Mouse (Mus musculus) kidney, postnatal 25 days (tissue): ENCODE measurements at regions not wholly inside any gene's neighbourhood (a gene's known extent, or its start where the extent isn't known, plus 50 kb on each side); places are given as distances from the start of the nearest gene placed in this dataset.

ENCODE experiments used
- DNase-seq, 2 experiments: peaks; one replicate each; pipeline ENCODE4 v3.0.0; 2021; ENCODE audit warnings: mixed read lengths in 2 of 2

DNA sequence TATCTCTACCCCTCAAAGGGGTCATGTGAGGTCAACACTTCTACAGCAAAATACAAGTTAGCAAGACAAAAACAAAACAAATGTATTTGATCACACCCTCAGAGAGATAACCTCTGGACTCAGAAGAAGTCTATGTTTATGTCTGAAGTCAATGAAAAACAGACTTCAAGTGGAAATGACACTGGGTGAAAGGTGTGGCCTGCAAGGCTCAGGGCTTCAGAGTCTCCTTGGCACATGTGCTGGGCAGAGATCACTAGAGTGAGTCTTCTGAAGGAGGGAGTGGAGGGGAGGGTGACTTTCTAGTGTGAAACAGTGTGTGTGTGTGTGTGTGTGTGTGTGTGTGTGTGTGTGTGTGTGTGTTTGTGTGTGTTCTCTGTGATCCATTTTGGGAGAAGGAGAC lies 68.2 kb downstream of the Il12a start:
- peak in 1 of 2 experiments; percentile 58 for DNase-seq

DNA sequence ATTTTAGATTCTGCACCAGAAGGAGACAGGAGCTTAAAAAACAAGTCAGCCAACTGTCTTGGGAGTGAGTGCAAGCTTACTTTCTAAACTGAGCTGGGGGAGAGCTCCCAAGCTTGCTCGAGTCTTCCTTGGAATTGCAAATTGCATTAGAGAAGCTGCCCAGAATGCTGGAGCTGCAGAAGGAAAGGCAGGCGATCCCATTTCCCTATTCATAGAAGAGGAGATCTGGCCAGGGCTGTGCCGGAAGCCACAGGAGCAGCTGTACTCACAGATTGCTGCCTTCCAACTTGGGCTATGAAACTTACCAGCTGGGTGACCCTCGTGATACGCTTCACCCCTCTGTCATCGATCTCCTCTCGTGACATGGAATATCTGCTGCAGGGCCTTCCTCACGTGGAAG lies 68.9 kb downstream of the Il12a start:
- DNase-seq, result peak; percentile 45 to 68

DNA sequence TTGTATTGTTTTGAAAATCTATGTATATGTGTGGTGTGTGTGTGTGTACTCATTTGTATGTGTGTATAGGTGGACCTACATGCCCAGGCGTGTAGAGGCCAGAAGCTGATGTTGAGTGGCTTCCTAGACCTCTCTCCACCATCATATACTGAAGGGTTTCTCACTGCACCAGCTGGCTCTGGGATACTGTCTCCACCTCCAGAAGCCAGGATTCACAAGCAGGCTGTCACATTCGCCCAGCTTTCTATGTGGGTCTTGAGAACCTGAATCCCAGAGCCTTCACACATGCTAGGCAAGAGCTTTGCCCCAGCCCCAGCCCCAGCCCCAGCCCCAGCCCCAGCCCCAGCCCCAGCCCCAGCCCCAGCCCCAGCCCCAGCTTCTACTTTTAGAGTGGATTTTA lies 70.4 kb downstream of the Il12a start:
- no peak for DNase-seq

DNA sequence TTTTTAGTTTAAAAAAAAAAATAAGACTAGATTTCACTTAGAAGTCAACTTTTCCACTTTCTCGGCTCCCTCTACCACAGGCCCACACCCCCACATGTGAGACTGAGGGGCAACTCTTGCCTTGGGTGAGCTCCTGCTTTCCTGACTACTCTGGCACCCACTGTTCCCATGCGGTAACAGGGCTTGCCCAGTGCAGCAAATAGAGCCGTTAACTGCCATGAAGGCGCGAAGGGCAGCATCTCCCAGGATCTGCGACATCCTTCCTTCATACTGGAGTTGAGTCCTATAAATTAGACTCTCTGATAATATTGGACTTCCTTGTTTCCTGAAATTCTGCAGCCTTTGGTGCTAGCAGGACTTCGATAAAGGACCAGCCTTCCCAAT lies 70.8 kb downstream of the Il12a start:
- no peak for DNase-seq

DNA sequence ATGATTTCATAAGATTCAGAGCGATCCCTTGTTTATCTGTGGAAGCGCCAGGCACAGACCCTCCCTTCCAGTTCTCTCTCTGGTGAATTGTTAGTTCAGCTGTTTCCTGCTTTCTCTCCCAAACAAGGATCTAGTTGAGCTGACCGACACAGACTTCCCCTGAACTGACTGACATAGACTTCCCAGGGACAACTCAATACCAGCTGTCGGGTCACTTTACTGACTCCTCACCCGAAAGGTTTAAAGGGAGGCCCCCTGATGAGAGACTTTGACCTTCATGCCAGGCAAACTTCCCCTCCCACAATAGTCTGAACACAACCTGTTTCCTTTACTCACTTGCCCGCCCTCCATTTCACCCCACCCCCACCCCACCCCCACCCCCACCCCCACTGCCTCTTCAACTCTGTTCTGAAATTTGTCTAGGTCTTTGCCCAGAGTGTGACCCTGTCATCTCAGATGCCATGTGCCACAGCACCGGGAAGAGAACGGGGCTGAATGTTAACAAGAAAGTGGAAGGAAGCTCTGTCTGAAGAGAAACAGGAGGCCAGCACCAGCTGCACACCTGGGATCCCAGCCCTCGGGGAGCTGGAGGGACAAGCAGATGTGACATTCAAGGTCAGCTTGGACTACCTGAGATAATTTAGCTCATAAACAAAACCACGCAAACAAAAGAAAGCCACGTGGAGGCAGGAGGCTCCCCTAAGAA lies 71.3 kb downstream of the Il12a start:
- peak in 1 of 2 experiments; percentile 58 for DNase-seq

DNA sequence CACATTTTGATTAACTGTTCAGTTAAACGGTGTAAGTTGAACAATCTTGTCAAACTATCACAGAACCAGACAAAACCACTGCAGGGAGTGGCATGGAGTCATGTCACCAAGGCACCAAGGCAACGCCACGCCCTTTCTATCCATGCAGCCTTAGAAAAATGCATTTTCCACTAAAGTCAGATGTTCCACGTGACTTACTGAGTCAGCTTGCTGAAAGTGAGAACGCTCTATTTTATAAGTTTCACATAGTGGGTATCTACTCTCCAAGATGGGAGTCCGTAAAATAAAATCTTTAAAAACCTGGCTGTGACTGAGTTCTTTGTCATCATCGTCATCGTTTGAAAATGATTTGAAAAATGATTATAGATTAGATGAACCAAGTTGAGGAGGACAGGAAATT lies 72.5 kb downstream of the Il12a start:
- no peak for DNase-seq

DNA sequence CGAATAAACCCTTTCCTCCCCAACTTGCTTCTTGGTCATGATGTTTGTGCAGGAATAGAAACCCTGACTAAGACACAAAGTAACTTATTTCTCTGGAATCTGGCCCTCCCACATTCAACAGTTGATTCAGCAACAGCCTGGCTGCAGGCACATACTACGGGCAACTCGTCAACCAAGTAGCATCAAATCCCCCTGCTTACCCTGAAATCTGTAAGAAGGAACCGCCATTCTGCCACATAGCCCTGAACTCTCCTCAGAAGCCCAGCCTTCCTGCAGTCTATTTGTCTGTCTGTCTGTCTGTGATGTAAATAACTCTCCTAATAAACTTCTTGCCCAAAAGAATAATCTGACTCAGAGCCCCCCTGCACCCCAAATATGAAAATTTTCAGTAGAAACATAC lies 73.9 kb downstream of the Il12a start:
- no peak for DNase-seq

DNA sequence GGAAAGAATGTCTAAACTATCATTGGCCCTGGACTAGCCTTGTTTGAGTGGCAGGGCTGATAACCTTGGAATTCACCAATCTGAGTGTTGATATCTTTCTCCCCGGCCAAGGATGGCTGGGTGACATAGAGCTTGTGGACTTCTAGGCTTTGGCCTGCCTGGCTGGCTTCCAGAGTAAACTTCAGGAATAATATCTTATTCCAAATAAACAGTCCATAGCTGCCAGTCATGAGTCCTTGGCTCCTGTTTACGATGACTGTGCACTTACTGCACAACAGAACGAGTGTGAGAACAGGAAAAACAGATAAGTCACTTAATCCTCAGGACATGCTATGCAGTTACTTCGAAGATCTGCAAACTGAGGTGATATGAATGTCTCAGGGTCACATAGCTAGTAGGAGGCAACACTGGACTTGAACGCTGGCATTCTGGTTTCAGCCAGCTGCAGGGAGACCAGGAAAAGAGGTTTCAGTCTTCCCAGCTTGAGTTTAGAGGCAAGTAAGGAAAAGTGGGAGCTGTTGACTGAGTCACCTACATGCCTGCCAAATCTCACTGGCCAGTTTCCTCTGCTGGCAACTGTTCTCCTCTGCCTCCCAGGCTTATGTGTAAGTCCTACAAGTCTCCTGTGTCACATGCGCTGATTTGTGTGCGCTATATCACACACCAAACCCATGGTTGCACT lies 74.6 kb downstream of the Il12a start:
- DNase-seq, result peak; percentile 55 to 65

DNA sequence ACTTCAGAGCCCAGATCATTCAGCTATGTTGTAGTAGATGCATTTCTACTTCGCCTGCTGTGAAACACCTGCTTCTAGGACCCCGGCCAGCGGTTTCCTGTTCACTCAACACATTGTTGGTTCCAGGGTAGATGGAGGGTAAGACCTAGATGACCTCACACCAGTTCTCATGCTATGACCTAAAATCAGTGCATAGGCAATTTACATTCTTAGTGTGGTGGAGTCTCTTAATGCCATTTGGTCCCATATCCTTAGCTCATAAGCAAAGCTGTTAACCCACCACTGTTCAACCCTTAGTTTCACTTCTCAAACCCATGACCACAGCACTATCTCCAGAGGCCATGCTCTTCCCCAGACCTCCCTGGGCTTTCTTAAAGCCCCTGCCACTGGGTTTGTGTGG lies 81.1 kb downstream of the Il12a start:
- no peak for DNase-seq

DNA sequence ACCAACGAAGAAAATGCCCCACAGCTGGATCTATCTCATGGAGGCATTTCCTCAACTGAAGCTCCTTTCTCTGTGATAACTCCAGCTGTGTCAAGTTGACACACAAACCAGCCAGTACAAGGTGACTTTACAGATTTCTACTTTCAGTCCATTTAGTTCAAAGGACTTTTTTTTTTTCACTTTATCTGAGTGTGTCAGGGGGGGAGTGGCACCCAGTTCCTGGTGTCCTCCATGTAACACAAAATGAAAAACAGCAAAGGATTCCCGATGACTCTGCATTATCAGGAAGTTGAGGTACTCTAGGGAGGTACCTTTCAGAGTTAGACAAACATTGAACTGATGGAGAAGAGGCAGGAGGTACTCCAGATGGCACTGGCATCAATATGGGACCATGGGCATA lies 87.4 kb downstream of the Il12a start:
- no peak for DNase-seq

DNA sequence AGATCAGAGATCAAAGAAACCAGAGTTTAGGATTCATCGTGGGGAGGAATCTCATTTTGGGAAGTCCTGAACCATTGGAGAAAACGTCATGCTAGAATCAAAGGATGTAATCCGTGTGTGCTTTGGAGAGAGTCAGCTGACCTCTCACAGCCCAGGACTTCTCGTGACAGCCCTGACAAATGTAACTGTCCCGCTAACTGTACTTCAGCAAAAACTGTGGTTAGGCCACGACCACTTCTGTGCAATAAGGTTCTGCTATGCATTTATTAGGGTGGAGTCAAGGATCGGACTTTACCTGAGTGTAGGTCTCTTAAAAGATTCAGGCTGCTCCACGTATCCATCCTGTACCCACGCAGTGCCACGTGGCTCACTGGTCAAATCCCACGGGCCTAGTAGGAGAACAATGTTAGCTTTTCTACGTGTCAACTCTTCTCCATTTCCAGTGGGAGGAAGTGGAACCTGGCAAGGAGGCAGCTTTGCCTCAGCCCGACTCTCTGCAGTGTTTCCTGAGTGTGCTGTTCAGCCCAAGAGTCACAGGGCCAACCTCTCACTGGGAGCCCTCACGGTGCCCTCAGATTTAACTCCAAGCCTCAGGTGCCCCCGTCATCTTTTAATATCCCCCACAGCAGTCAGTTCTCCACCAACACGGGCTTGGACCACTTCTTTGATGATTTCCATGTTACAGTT lies 88.1 kb downstream of the Il12a start:
- no peak for DNase-seq

DNA sequence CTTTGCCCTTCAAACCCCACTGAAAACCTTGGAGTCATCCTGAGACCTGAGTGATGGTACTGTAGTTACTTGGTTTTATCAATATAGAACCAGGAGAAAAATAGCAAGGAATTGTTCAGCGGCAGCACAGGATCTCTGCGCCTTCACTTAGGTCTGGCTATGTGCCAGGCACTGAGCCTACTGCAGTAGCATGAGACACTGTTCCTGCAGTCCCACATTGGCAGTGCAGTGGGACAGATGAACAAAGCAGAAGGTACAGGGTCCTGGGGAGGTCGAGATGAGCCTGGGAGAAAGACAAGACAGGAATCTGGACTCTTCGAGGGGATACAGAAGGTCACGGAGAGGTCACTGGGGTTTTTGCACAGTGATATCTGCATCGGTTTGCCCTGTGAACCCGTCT lies 88.5 kb upstream of the 1110032F04Rik start:
- DNase-seq, result peak; percentile 60 to 70

DNA sequence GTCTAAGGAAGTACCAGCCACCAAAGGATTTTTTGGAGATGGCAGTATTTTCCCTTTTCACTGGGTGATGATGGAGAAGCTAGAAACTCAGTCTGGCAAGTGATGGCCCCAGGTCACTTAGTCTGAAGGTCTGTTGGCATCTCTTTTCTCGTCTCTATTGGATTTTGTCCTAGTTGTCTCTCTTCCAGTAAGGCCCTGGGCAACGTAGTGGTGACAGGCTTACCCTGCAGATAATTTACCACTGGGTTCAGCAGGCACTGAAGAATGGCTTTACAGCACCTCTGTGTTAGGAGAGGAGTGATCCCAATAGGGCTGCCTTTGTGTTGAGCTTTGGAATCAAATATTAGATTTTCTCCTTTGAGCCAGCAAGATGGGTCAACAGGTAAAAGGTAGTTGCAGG lies 87.9 kb upstream of the 1110032F04Rik start:
- peak in 1 of 2 experiments; percentile 19 for DNase-seq

DNA sequence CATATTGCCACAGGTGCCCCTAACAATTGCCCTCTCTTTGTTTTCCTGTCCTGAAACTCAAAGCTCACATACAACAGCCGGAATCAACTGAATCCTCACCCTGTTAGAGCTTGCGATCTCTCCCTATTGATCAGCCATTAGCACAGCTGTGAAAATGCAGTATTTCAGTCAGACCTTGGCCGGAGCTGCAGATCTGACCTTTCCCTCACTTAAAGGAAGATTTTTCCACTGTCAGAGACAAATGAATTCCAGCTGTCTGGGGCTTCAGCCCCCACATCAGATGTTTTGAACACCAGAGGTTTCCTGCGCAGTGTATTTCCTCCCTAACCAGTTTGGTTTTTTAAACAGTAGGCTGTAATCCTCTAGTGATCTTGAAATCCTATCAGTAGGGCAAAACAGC lies 87.0 kb upstream of the 1110032F04Rik start:
- no peak for DNase-seq

DNA sequence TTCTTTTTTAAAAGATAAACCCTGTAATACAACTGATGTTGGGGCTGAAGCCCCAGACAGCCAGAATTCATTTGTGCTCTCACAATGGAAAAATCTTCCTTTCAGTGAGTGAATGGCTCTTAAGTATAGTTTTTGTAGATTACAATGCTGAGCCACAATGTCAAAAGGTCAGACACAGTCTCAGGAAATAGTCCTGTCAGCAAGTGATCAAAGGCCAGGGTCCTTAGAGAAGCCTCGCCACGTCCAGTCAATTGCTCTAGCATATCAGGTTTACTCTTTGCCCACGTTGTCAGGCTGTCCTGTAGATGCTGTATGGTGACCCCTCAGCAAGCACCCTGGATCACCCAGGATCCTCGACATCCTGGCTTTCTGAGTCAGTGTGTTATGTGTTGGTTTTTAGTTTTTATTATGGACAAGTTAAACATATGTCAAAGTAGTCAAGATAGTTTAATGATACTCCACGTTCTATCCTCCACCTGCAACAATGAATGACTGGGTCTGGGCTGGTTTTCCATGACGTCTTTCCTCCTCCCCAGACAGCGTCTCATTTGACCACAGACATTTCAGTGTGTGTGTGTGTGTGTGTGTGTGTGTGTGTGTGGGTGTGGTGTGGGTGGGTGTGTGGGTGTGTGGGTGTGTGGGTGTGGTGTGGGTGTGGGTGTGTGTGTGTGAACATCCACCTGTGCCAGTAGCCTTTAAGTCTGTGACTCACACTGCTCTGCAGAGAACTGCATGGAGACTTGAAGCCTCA lies 85.5 kb upstream of the 1110032F04Rik start:
- DNase-seq, result no peak

DNA sequence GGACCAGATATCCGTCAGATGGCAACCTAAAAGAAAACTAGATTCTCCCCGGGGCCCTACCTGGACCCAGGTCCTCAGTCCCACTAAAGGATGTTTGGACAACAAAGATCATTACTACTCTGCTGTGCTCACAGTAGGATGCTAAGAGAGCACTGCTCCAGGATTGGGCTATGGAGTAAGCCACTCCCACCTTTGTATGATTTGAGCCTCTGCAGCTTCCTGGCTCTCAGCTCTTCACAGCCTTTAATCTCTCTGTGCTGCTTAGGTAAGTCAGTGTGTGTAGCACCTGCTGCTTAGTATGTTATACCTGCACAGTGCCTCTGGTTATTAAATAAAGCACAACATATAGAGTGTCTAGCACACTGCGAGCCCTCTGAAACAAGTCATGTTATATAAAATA lies 82.6 kb upstream of the 1110032F04Rik start:
- DNase-seq, result no peak

DNA sequence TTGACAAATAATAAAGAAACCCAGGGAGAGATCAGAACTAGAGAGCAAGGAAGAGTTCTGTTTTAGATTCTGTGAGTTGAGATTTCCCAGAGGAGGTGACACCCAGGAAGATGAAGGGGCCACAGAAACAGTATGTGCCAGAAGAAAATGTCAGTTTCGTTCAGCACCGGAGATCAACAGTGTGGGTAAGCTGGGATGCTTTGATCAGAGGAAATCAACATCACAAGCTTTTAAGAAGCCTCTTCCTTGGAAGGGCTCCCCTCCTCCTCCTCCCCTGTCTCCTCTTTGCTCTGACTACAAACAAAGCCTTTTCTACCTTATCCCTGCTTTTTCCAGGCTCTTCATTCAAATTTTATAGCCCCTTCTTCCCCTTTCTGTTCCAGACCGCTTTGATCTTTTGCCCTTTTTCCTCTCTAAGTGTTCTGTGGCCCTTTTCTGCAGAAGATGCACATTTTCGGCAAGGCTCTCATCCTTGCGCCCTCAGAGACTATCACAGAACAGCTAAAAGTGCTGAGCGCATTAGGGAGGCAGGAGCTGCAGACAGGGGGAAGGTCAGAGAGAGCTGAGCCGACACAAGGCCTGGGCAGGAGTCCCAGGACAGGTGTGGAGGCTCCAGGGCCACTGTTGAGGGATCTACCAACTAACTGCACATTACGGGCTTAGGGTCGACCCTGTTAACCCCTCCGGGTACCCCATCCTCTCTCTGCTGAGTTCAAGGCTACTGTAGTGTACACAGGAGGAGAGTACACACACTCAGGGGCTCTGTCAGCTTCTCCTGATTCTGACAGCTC lies 81.8 kb upstream of the 1110032F04Rik start:
- no peak for DNase-seq

DNA sequence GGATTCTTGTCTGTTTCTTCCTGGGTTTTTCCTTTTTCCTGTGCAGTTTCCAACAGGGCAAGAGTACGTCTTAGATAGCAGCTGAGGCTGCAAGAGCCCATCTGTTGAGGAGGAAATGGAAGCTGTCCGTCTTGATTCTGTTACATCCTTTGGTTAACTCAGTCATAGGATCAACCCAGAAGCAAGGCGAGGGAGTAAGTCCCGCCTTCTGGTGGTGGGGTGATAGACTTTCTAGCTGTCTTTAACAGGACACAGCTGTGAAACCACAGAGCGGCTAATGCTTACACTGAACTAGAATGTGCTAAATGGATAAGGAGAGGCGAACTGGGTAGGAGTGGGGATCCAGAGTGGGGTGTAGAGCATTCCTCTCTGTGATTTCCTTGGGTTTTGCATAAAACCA lies 79.9 kb upstream of the 1110032F04Rik start:
- DNase-seq, result no peak

DNA sequence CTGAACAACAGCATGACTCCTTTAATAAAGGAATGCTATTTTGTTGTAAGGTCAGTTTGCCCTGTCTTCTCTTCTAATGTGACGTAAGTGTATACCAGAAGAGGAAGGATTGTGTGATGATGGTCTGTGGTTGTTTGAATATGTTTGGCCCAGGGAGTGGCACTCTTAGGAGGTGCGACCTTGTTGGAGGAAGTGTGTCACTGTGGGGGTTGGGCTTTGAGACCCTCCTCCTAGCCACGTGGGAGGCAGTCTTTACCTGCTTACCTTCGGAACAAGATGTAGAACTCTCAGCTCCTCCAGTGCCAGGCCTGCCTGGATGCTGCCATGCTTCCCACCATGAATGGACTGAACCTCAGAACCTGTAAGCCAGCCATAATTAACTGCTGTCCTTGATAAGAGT lies 78.9 kb upstream of the 1110032F04Rik start:
- DNase-seq, result no peak

DNA sequence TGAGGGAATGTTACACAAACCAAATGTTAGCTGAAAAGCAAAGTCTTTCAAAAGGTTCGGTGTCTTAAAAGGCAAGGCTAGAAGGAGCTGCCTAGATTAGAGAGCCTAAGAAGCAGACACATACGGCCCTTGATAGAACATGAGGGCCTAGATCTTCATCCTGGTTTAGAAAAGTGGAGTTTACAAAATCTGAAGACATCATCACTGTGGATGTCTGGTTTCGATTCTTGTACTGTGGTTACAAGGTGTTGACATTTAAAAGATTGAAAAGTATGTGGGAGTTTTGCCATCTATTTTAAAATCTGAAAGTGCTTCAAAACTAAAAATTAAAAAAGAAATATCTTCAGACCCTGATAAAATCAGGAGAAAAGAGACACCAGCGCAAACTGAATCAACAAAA lies 76.5 kb upstream of the 1110032F04Rik start:
- no peak for DNase-seq

DNA sequence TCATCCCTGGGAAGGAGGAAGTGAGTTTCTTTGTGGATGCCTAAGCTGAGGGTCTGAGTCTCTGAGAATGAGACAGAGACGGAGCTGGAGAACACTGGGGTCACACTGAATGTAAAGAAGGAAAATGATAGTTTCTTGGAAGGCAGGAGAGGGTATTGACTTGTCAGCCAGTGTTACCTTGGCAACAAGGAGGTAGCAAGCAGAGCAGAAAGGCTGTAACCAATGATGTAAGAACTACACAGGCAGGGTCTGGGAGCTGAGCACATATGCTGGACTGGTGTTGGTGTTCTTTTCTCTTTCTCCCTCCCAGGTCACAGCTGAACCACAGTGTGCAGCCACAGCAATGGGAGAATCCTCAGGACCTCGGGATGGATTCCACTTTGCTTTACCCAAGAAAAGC lies 75.5 kb upstream of the 1110032F04Rik start:
- no peak for DNase-seq

DNA sequence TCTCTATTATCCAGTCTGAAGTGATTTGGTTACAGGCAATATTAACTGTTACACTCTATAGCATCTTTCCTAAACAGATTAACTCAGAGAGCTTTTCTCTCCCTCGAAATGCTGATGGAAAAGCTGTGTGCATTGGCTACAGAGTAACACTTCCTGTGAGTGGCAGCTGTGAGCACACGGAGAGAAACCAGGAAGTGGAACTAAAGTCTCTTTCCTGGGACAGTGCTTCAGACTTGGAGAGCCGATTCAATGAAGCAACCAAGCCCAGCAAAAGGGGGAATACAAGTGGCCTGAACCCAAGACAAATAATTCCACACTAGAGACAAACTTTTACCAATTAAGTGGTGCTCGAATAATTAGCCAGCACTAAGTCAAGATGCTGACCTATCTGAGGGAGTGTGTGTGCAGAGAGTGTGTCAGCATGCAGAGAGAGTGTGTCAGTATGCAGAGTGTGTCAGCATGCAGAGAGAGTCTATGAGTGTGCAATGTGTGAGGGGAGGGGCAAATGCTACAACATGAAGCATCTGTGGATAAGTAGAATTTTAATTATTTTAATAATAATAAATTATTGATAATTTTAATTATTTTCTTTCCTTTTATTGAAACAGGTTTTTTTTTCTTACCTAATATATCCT lies 74.9 kb upstream of the 1110032F04Rik start:
- DNase-seq, result no peak
